Mouse (Mus musculus) forelimb bud, embryonic 11.5 days (tissue): ENCODE results near the gene Sdf2l1.

ENCODE experiments used
- DNase-seq: peaks from one replicate; pipeline ENCODE4 v3.0.0-alpha.2; 2012; ENCODE audit warnings: low read depth, low spot score

Gene Sdf2l1

GRCm38 (mm10) chr16:17124119-17124870 lies 7.9 kb downstream of the Sdf2l1 start:
- peak; percentile 66 for DNase-seq

- no peak for DNase-seq
Observed at GRCm38 (mm10) chr16:17121569-17121968, 10.6 kb downstream of the Sdf2l1 start.

GRCm38 (mm10) chr16:17117309-17117799 lies 14.8 kb downstream of the Sdf2l1 start:
- DNase-seq = no peak

- DNase-seq = peak; percentile 81
Observed at GRCm38 (mm10) chr16:17110771-17111743, 21.1 kb downstream of the Sdf2l1 start, which contains the start of gene Ppil2. Gene Ppil2 (minus strand): TSS chr16:17111257.

GRCm38 (mm10) chr16:17104600-17104999 lies 27.6 kb downstream of the Sdf2l1 start:
- no peak for DNase-seq

- no peak for DNase-seq
Observed at GRCm38 (mm10) chr16:17102630-17103220, 29.5 kb downstream of the Sdf2l1 start.

GRCm38 (mm10) chr16:17096938-17097337 lies 35.2 kb downstream of the Sdf2l1 start:
- DNase-seq = no peak

GRCm38 (mm10) chr16:17088346-17088745 lies 43.8 kb downstream of the Sdf2l1 start:
- no peak for DNase-seq

GRCm38 (mm10) chr16:17086669-17087193 lies 45.5 kb downstream of the Sdf2l1 start:
- DNase-seq = no peak

GRCm38 (mm10) chr16:17086241-17086640 lies 45.9 kb downstream of the Sdf2l1 start:
- DNase-seq = no peak

- no peak for DNase-seq
Observed at GRCm38 (mm10) chr16:17085636-17086035, 46.5 kb downstream of the Sdf2l1 start.

- no peak for DNase-seq
Observed at GRCm38 (mm10) chr16:17082121-17082792, 49.9 kb downstream of the Sdf2l1 start.
